Mouse (Mus musculus) testis, adult 2 months (tissue): ENCODE data around the gene Kbtbd12. TPM values are rescaled to one million over a fixed set of nuclear protein-coding genes. Genes with fewer than 3 reads are reported as not detected.

ENCODE experiments used
- H3K27ac ChIP-seq: fragments of 200-500 bp; 2 replicates; pipeline ENCODE4 v1.5.1; 2012; ENCODE audit warnings: low read depth, low read length; ENCODE audit not compliant: control insufficient read depth, insufficient read depth
- H3K27me3 ChIP-seq: fragments of 200-500 bp; 2 replicates; pipeline ENCODE4 v1.6.1; 2012; ENCODE audit warnings: mild to moderate bottlenecking, low read length, moderate library complexity; ENCODE audit not compliant: control insufficient read depth, insufficient read depth
- H3K36me3 ChIP-seq: fragments of 200-500 bp; 2 replicates; pipeline ENCODE4 v1.6.1; 2012; ENCODE audit warnings: mild to moderate bottlenecking, low read length; ENCODE audit not compliant: control insufficient read depth, insufficient read depth
- H3K4me1 ChIP-seq: fragments of 200-500 bp; 2 replicates; pipeline ENCODE4 v1.6.1; 2012; ENCODE audit warnings: low read length; ENCODE audit not compliant: control insufficient read depth, insufficient read depth
- H3K4me3 ChIP-seq: fragments of 200-500 bp; 2 replicates; pipeline ENCODE4 v1.5.1; 2012; ENCODE audit warnings: low read depth, mild to moderate bottlenecking, low read length, moderate library complexity, mixed read lengths; ENCODE audit not compliant: control insufficient read depth
- CTCF ChIP-seq: fragments of 200-500 bp; IDR thresholded peaks from 2 replicates; pipeline ENCODE4 v1.5.1; 2012; ENCODE audit warnings: low read depth, mild to moderate bottlenecking, inconsistent platforms, low read length, moderate library complexity; ENCODE audit not compliant: control insufficient read depth, insufficient read depth, insufficient replicate concordance
- POLR2A ChIP-seq: fragments of 200-500 bp; IDR thresholded peaks from 2 replicates; pipeline ENCODE4 v1.6.1; 2012; ENCODE audit warnings: low read depth, mild to moderate bottlenecking, inconsistent platforms, low read length, moderate library complexity; ENCODE audit not compliant: control insufficient read depth
- polyA plus RNA-seq: library from polyadenylated mRNA; depleted of rRNA; stranded (reverse); fragments of >200 nt; gene quantifications from 2 replicates; pipeline ENCODE4 v1.2.3, GENCODE M21; 2012

Kbtbd12 gene
- polyA plus RNA-seq, 1 experiment, result 0.83 TPM

- H3K36me3 ChIP-seq, result no peaks in the 10 kb centered on the region
- no peaks in the 10 kb centered on the region for H3K4me1 ChIP-seq
- H3K4me3 ChIP-seq, result no peak overlapping the region
- TF ChIP-seq POLR2A, result no peak
- TF ChIP-seq CTCF, result no peak
- no peak overlapping the region for H3K27ac ChIP-seq
- H3K27me3 ChIP-seq, result no peaks in the 10 kb centered on the region
These were observed 15.8 kb downstream of the Kbtbd12 start for GRCm38 (mm10) chr6:88621816-88622481.

- no peaks in the 10 kb centered on the region for H3K27me3 ChIP-seq
- no peak overlapping the region for H3K4me3 ChIP-seq
- TF ChIP-seq POLR2A (no peak), CTCF (no peak)
- H3K36me3 ChIP-seq, result no peaks in the 10 kb centered on the region
- no peaks in the 10 kb centered on the region for H3K4me1 ChIP-seq
- H3K27ac ChIP-seq, result no peak overlapping the region
These were observed 18.2 kb downstream of the Kbtbd12 start for GRCm38 (mm10) chr6:88619542-88619941.

DNA sequence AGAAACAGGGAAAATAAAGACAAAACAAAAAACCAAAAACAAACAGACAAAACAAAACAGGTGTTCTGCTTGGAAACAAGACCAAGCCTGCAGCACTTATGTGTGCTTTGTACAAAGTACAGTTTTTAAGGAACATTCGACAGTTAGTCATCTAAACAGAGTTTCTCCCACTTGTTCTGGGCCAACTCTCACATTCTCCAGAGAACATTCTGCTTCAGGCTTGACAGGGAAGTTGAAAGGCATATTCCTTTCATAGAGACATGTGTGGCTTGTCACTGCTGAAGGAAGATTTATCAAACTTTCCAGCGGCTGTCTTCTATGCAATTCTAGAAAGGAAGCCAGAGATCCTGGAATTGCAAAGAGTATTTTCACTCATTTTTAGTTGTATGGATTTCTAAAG lies 22.4 kb downstream of the Kbtbd12 start:
- TF ChIP-seq CTCF (no peak), POLR2A (no peak)
- H3K27ac ChIP-seq, result no peak overlapping the region
- H3K36me3 ChIP-seq, result no peaks in the 10 kb centered on the region
- H3K27me3 ChIP-seq, result no peaks in the 10 kb centered on the region
- H3K4me1 ChIP-seq, result no peaks in the 10 kb centered on the region
- no peak overlapping the region for H3K4me3 ChIP-seq

- TF ChIP-seq CTCF (no peak), POLR2A (no peak)
- no peaks in the 10 kb centered on the region for H3K36me3 ChIP-seq
- no peaks in the 10 kb centered on the region for H3K4me1 ChIP-seq
- H3K27me3 ChIP-seq, result no peaks in the 10 kb centered on the region
- no peak overlapping the region for H3K27ac ChIP-seq
- no peak overlapping the region for H3K4me3 ChIP-seq
These were observed 31.3 kb downstream of the Kbtbd12 start for GRCm38 (mm10) chr6:88606417-88606816.

GRCm38 (mm10) chr6:88605715-88606114 lies 32.0 kb downstream of the Kbtbd12 start:
- no peaks in the 10 kb centered on the region for H3K36me3 ChIP-seq
- no peak for TF ChIP-seq POLR2A
- TF ChIP-seq CTCF, result no peak
- no peak overlapping the region for H3K4me3 ChIP-seq
- H3K4me1 ChIP-seq, result no peaks in the 10 kb centered on the region
- H3K27me3 ChIP-seq, result no peaks in the 10 kb centered on the region
- no peak overlapping the region for H3K27ac ChIP-seq

GRCm38 (mm10) chr6:88605235-88605634 lies 32.5 kb downstream of the Kbtbd12 start:
- no peaks in the 10 kb centered on the region for H3K4me1 ChIP-seq
- H3K27ac ChIP-seq, result no peak overlapping the region
- H3K36me3 ChIP-seq, result no peaks in the 10 kb centered on the region
- TF ChIP-seq POLR2A (no peak), CTCF (no peak)
- no peak overlapping the region for H3K4me3 ChIP-seq
- H3K27me3 ChIP-seq, result no peaks in the 10 kb centered on the region

- Histone ChIP-seq H3K4me1 (no peaks in the 10 kb centered on the region), H3K4me3 (no peak overlapping the region), H3K27ac (no peak overlapping the region), H3K36me3 (no peaks in the 10 kb centered on the region), H3K27me3 (no peaks in the 10 kb centered on the region)
- no peak for TF ChIP-seq POLR2A
- TF ChIP-seq CTCF, result no peak
These were observed 41.6 kb downstream of the Kbtbd12 start for GRCm38 (mm10) chr6:88596108-88596507.
